Mouse (Mus musculus): ENCODE measurements around the gene Parl. TPM values are rescaled to one million over a fixed set of nuclear protein-coding genes. Genes with fewer than 3 reads are reported as not detected.
A peak's percentile ranks its signal among the peaks of the same experiment; 100 is the strongest.

Gene Parl
- polyA plus RNA-seq, 1 experiment from 2014 or later, result 76.0 TPM

GRCm38 (mm10) chr16:20315266-20315665 is 13.1 kb upstream of the Parl start:
- no peaks in the 10 kb centered on the region for H3K36me3 ChIP-seq (replicated peaks; ENCODE audit: control insufficient read depth, insufficient read depth)
- H3K4me1 ChIP-seq (replicated peaks; ENCODE audit: control insufficient read depth, insufficient read depth, low read length), result no peaks in the 10 kb centered on the region
- no peak for DNase-seq (ENCODE audit: low spot score)
- no peak for ATAC-seq (ENCODE audit: low FRiP score)
- no peak overlapping the region for H3K4me2 ChIP-seq (replicated peaks)
- no peaks in the 10 kb centered on the region for H3K27me3 ChIP-seq (ENCODE audit: control insufficient read depth, insufficient read depth, low read length)
- H3K27ac ChIP-seq, result no peak overlapping the region
- WGBS, result 82% methylated on average over 4 of the region's 4 CpGs
- no peak overlapping the region for H3K4me3 ChIP-seq (replicated peaks; ENCODE audit: low read length)
- H3K9ac ChIP-seq, result no peak overlapping the region
- H3K9me3 ChIP-seq (ENCODE audit: control insufficient read depth, low read length), result no peaks in the 10 kb centered on the region

- Histone ChIP-seq H3K27me3 (ENCODE audit: control insufficient read depth, insufficient read depth, low read length) (no peaks in the 10 kb centered on the region), H3K4me3 (replicated peaks; ENCODE audit: low read length) (no peak overlapping the region), H3K9ac (no peak overlapping the region), H3K36me3 (replicated peaks; ENCODE audit: control insufficient read depth, insufficient read depth) (no peaks in the 10 kb centered on the region), H3K27ac (no peak overlapping the region), H3K4me2 (replicated peaks) (no peak overlapping the region), H3K4me1 (replicated peaks; ENCODE audit: control insufficient read depth, insufficient read depth, low read length) (no peaks in the 10 kb centered on the region), H3K9me3 (ENCODE audit: control insufficient read depth, low read length) (no peaks in the 10 kb centered on the region)
- ATAC-seq (ENCODE audit: low FRiP score), result no peak
- DNase-seq (ENCODE audit: low spot score), result no peak
- 74% methylated on average over 14 of the region's 14 CpGs for WGBS
Measured at GRCm38 (mm10) chr16:20312272-20312671, 10.1 kb upstream of the Parl start.

GRCm38 (mm10) chr16:20300076-20300475 is 2.1 kb downstream of the Parl start:
- Histone ChIP-seq H3K27me3 (ENCODE audit: control insufficient read depth, insufficient read depth, low read length) (no peaks in the 10 kb centered on the region), H3K9me3 (ENCODE audit: control insufficient read depth, low read length) (no peaks in the 10 kb centered on the region), H3K4me3 (replicated peaks; ENCODE audit: low read length) (no peak overlapping the region), H3K4me2 (replicated peaks) (peak overlapping the region; percentile 80; the same call in 1 of the 2 replicates), H3K36me3 (replicated peaks; ENCODE audit: control insufficient read depth, insufficient read depth) (peaks cover 36% of the 10 kb centered on the region), H3K27ac (no peak overlapping the region), H3K9ac (no peak overlapping the region), H3K4me1 (replicated peaks; ENCODE audit: control insufficient read depth, insufficient read depth, low read length) (peaks cover 17% of the 10 kb centered on the region)
- DNase-seq (ENCODE audit: low spot score) (no peak), ATAC-seq (ENCODE audit: low FRiP score) (no peak)
- WGBS, result 98% methylated on average over 2 of the region's 2 CpGs

GRCm38 (mm10) chr16:20280238-20280637 is 21.9 kb downstream of the Parl start:
- no peak overlapping the region for H3K4me3 ChIP-seq (replicated peaks; ENCODE audit: low read length)
- no peak overlapping the region for H3K9ac ChIP-seq
- no peak overlapping the region for H3K27ac ChIP-seq
- no peaks in the 10 kb centered on the region for H3K27me3 ChIP-seq (ENCODE audit: control insufficient read depth, insufficient read depth, low read length)
- DNase-seq (ENCODE audit: low spot score) (no peak), ATAC-seq (ENCODE audit: low FRiP score) (no peak)
- H3K4me1 ChIP-seq (replicated peaks; ENCODE audit: control insufficient read depth, insufficient read depth, low read length), result no peaks in the 10 kb centered on the region
- no peak overlapping the region for H3K4me2 ChIP-seq (replicated peaks)
- H3K9me3 ChIP-seq (ENCODE audit: control insufficient read depth, low read length), result no peaks in the 10 kb centered on the region
- H3K36me3 ChIP-seq (replicated peaks; ENCODE audit: control insufficient read depth, insufficient read depth), result peaks cover 73% of the 10 kb centered on the region
- WGBS, result 85% methylated on average over 4 of the region's 4 CpGs

GRCm38 (mm10) chr16:20279395-20279794 is 22.8 kb downstream of the Parl start:
- DNase-seq (ENCODE audit: low spot score), result no peak
- H3K27ac ChIP-seq, result no peak overlapping the region
- H3K4me3 ChIP-seq (replicated peaks; ENCODE audit: low read length), result no peak overlapping the region
- peaks cover 64% of the 10 kb centered on the region for H3K36me3 ChIP-seq (replicated peaks; ENCODE audit: control insufficient read depth, insufficient read depth)
- no peaks in the 10 kb centered on the region for H3K9me3 ChIP-seq (ENCODE audit: control insufficient read depth, low read length)
- H3K4me2 ChIP-seq (replicated peaks), result no peak overlapping the region
- no peaks in the 10 kb centered on the region for H3K27me3 ChIP-seq (ENCODE audit: control insufficient read depth, insufficient read depth, low read length)
- no peaks in the 10 kb centered on the region for H3K4me1 ChIP-seq (replicated peaks; ENCODE audit: control insufficient read depth, insufficient read depth, low read length)
- no peak for ATAC-seq (ENCODE audit: low FRiP score)
- 96% methylated on average over 5 of the region's 5 CpGs for WGBS
- H3K9ac ChIP-seq, result no peak overlapping the region

GRCm38 (mm10) chr16:20272994-20273393 is 29.2 kb downstream of the Parl start:
- no peak overlapping the region for H3K4me3 ChIP-seq (replicated peaks; ENCODE audit: low read length)
- ATAC-seq (ENCODE audit: low FRiP score) (no peak), DNase-seq (ENCODE audit: low spot score) (no peak)
- WGBS, result 47% methylated on average over 3 of the region's 3 CpGs
- H3K9ac ChIP-seq, result no peak overlapping the region
- no peaks in the 10 kb centered on the region for H3K9me3 ChIP-seq (ENCODE audit: control insufficient read depth, low read length)
- no peak overlapping the region for H3K4me2 ChIP-seq (replicated peaks)
- peaks cover 3% of the 10 kb centered on the region for H3K36me3 ChIP-seq (replicated peaks; ENCODE audit: control insufficient read depth, insufficient read depth)
- no peaks in the 10 kb centered on the region for H3K27me3 ChIP-seq (ENCODE audit: control insufficient read depth, insufficient read depth, low read length)
- H3K4me1 ChIP-seq (replicated peaks; ENCODE audit: control insufficient read depth, insufficient read depth, low read length), result no peaks in the 10 kb centered on the region
- no peak overlapping the region for H3K27ac ChIP-seq

- WGBS, result 85% methylated on average over 4 of the region's 4 CpGs
- no peak overlapping the region for H3K4me2 ChIP-seq (replicated peaks)
- no peaks in the 10 kb centered on the region for H3K36me3 ChIP-seq (replicated peaks; ENCODE audit: control insufficient read depth, insufficient read depth)
- H3K27ac ChIP-seq, result no peak overlapping the region
- no peak for DNase-seq (ENCODE audit: low spot score)
- ATAC-seq (ENCODE audit: low FRiP score), result no peak
- no peak overlapping the region for H3K9ac ChIP-seq
- H3K4me1 ChIP-seq (replicated peaks; ENCODE audit: control insufficient read depth, insufficient read depth, low read length), result no peaks in the 10 kb centered on the region
- no peaks in the 10 kb centered on the region for H3K27me3 ChIP-seq (ENCODE audit: control insufficient read depth, insufficient read depth, low read length)
- no peaks in the 10 kb centered on the region for H3K9me3 ChIP-seq (ENCODE audit: control insufficient read depth, low read length)
- no peak overlapping the region for H3K4me3 ChIP-seq (replicated peaks; ENCODE audit: low read length)
Measured at GRCm38 (mm10) chr16:20271339-20271738, 30.8 kb downstream of the Parl start.

- Histone ChIP-seq H3K4me2 (replicated peaks) (no peak overlapping the region), H3K4me3 (replicated peaks; ENCODE audit: low read length) (no peak overlapping the region), H3K9me3 (ENCODE audit: control insufficient read depth, low read length) (no peaks in the 10 kb centered on the region), H3K27ac (no peak overlapping the region), H3K9ac (no peak overlapping the region), H3K4me1 (replicated peaks; ENCODE audit: control insufficient read depth, insufficient read depth, low read length) (no peaks in the 10 kb centered on the region), H3K36me3 (replicated peaks; ENCODE audit: control insufficient read depth, insufficient read depth) (no peaks in the 10 kb centered on the region), H3K27me3 (ENCODE audit: control insufficient read depth, insufficient read depth, low read length) (no peaks in the 10 kb centered on the region)
- WGBS, result 88% methylated on average over 7 of the region's 7 CpGs
- ATAC-seq (ENCODE audit: low FRiP score) (no peak), DNase-seq (ENCODE audit: low spot score) (no peak)
Measured at GRCm38 (mm10) chr16:20265089-20265488, 37.1 kb downstream of the Parl start.

- no peaks in the 10 kb centered on the region for H3K36me3 ChIP-seq (replicated peaks; ENCODE audit: control insufficient read depth, insufficient read depth)
- no peak overlapping the region for H3K4me2 ChIP-seq (replicated peaks)
- H3K9ac ChIP-seq, result no peak overlapping the region
- H3K27me3 ChIP-seq (ENCODE audit: control insufficient read depth, insufficient read depth, low read length), result no peaks in the 10 kb centered on the region
- ATAC-seq (ENCODE audit: low FRiP score) (no peak), DNase-seq (ENCODE audit: low spot score) (no peak)
- H3K4me3 ChIP-seq (replicated peaks; ENCODE audit: low read length), result no peak overlapping the region
- no peak overlapping the region for H3K27ac ChIP-seq
- H3K9me3 ChIP-seq (ENCODE audit: control insufficient read depth, low read length), result no peaks in the 10 kb centered on the region
- no peaks in the 10 kb centered on the region for H3K4me1 ChIP-seq (replicated peaks; ENCODE audit: control insufficient read depth, insufficient read depth, low read length)
- 79% methylated on average over 5 of the region's 5 CpGs for WGBS
Measured at GRCm38 (mm10) chr16:20257926-20258325, 44.3 kb downstream of the Parl start.

GRCm38 (mm10) chr16:20248442-20249174 is 53.6 kb downstream of the Parl start:
- no peak for DNase-seq (ENCODE audit: low spot score)
- no peaks in the 10 kb centered on the region for H3K9me3 ChIP-seq (ENCODE audit: control insufficient read depth, low read length)
- H3K27ac ChIP-seq, result no peak overlapping the region
- no peak overlapping the region for H3K4me3 ChIP-seq (replicated peaks; ENCODE audit: low read length)
- H3K4me1 ChIP-seq (replicated peaks; ENCODE audit: control insufficient read depth, insufficient read depth, low read length), result no peaks in the 10 kb centered on the region
- H3K4me2 ChIP-seq (replicated peaks), result no peak overlapping the region
- no peak for ATAC-seq (ENCODE audit: low FRiP score)
- H3K9ac ChIP-seq, result no peak overlapping the region
- H3K27me3 ChIP-seq (ENCODE audit: control insufficient read depth, insufficient read depth, low read length), result no peaks in the 10 kb centered on the region
- 84% methylated on average over 9 of the region's 9 CpGs for WGBS
- H3K36me3 ChIP-seq (replicated peaks; ENCODE audit: control insufficient read depth, insufficient read depth), result no peaks in the 10 kb centered on the region
